Mouse (Mus musculus) embryonic facial prominence, embryonic 11.5 days (tissue): ENCODE measurements at regions not wholly inside any gene's neighbourhood (a gene's known extent, or its start where the extent isn't known, plus 50 kb on each side); places are given as distances from the start of the nearest gene placed in this dataset.

Experiments
- ATAC-seq: fragments of 200-750 bp; cut with Nextera tagmentation; replicated peaks from 2 replicates; pipeline ENCODE4 v1.8.0; 2017; ENCODE audit warnings: low read depth; ENCODE audit not compliant: insufficient number of reproducible peaks, low FRiP score, low TSS enrichment
- DNase-seq: peaks from one replicate; pipeline ENCODE4 v3.0.0-alpha.2; 2015; ENCODE audit warnings: low spot score
- H3K27ac ChIP-seq: fragments of 300-500 bp; sonication (generic); replicated peaks from 2 replicates; pipeline ENCODE4 v1.5.1; 2014; ENCODE audit warnings: mild to moderate bottlenecking, low read depth, low read length, control low read depth
- H3K27me3 ChIP-seq: fragments of 300-500 bp; sonication (generic); 2 replicates; pipeline ENCODE4 v1.6.1; 2014; ENCODE audit warnings: mild to moderate bottlenecking, low read length, moderate library complexity, mixed read lengths; ENCODE audit not compliant: control insufficient read depth, insufficient read depth
- H3K36me3 ChIP-seq: fragments of 300-500 bp; sonication (generic); replicated peaks from 2 replicates; pipeline ENCODE4 v1.6.1; 2014; ENCODE audit warnings: low read depth, mild to moderate bottlenecking, low read length, moderate library complexity, mixed read lengths; ENCODE audit not compliant: control insufficient read depth, insufficient read depth
- H3K4me1 ChIP-seq: fragments of 300-500 bp; sonication (generic); 2 replicates; pipeline ENCODE4 v1.6.1; 2014; ENCODE audit warnings: low read length, mixed read lengths; ENCODE audit not compliant: control insufficient read depth, insufficient read depth
- H3K4me2 ChIP-seq: fragments of 300-500 bp; sonication (generic); 2 replicates; pipeline ENCODE4 v1.6.1; 2014; ENCODE audit warnings: low read depth, mild to moderate bottlenecking, control low read depth, low read length, moderate library complexity
- H3K4me3 ChIP-seq: fragments of 300-500 bp; sonication (generic); 2 replicates; pipeline ENCODE4 v1.5.1; 2014; ENCODE audit warnings: low read depth, low read length, control low read depth
- H3K9ac ChIP-seq: fragments of 300-500 bp; sonication (generic); replicated peaks from 2 replicates; pipeline ENCODE4 v1.6.1; 2014; ENCODE audit warnings: mild to moderate bottlenecking, control low read depth, low read length
- H3K9me3 ChIP-seq: fragments of 300-500 bp; sonication (generic); replicated peaks from 2 replicates; pipeline ENCODE4 v1.6.1; 2016; ENCODE audit warnings: mild to moderate bottlenecking, low read length, inconsistent platforms, mixed read lengths; ENCODE audit not compliant: control insufficient read depth
- WGBS: fragments of 180-500 bp; shearing (Covaris S2); extraction: QIAGEN DNeasy Blood & Tissue Kit; methylation state at CpG from one replicate; pipeline ENCODE4 v1.1.7; 2014; 5-methylcytosine and 5-hydroxymethylcytosine counted together

GRCm38 (mm10) chr6:13920809-13921760 is 49.8 kb upstream of the 2610001J05Rik start:
- DNase-seq (no peak), ATAC-seq (no peak)
- Histone ChIP-seq H3K9me3 (no peaks in the 10 kb centered on the region), H3K9ac (no peak overlapping the region), H3K27ac (no peak overlapping the region), H3K4me3 (no peak overlapping the region), H3K4me1 (no peaks in the 10 kb centered on the region), H3K27me3 (no peaks in the 10 kb centered on the region), H3K4me2 (no peak overlapping the region), H3K36me3 (no peaks in the 10 kb centered on the region)
- WGBS, result 78% methylated on average over 9 of the region's 9 CpGs
